Mouse (Mus musculus) left cerebral cortex, postnatal 14 days (tissue): ENCODE measurements around the gene Pdgfb. TPM values are rescaled to one million over a fixed set of nuclear protein-coding genes. Genes with fewer than 3 reads are reported as not detected.
A peak's percentile ranks its signal among the peaks of the same experiment; 100 is the strongest.

Source experiments
- DNase-seq, 2 experiments: peaks; one replicate each; pipeline ENCODE4 v3.0.0; 2021 to 2022; ENCODE audit warnings: low spot score in 2 of 2, mixed read lengths in 1 of 2
- intact Hi-C: fragments of 180-260 bp; cut with DNase I; formaldehyde crosslinking; loops from one replicate; pipeline ENCODE4 v1.15.1; 2025
- total RNA-seq, 2 experiments: library from RNA; stranded (reverse); gene quantifications; 2 replicates each; pipeline ENCODE4 v1.2.3; 2021

Pdgfb gene
- total RNA-seq, 2 experiments from 2014 or later, result 41.9 to 42.8 TPM

GRCm38 (mm10) chr15:79985471-79985870 is 29.3 kb downstream of the Pdgfb start:
- intact Hi-C loops, result no loop called here
- no peak for DNase-seq

GRCm38 (mm10) chr15:79984152-79984551 is 30.6 kb downstream of the Pdgfb start:
- DNase-seq, result no peak
- intact Hi-C loops, result no loop called here

GRCm38 (mm10) chr15:79980716-79981115 is 34.1 kb downstream of the Pdgfb start:
- intact Hi-C loops, result no loop called here
- DNase-seq, result no peak

- DNase-seq, result no peak
- intact Hi-C loops, result no loop called here
Measured at GRCm38 (mm10) chr15:79972186-79972585, 42.6 kb downstream of the Pdgfb start.

GRCm38 (mm10) chr15:79970940-79971339 is 43.8 kb downstream of the Pdgfb start, which contains the start of gene Cbx7:
Cbx7 (minus strand) TSS chr15:79971119.
- no peak for DNase-seq
- intact Hi-C loops, result no loop called here

GRCm38 (mm10) chr15:79970491-79970890 is 44.3 kb downstream of the Pdgfb start:
- intact Hi-C loops, result no loop called here

GRCm38 (mm10) chr15:79967346-79967745 is 47.4 kb downstream of the Pdgfb start:
- no peak for DNase-seq
- intact Hi-C loops, result no loop called here

More at GRCm38 (mm10) chr15:79970491-79970890, 44.3 kb downstream of the Pdgfb start:
- no peak for DNase-seq

GRCm38 (mm10) chr15:79964376-79964775 is 50.4 kb downstream of the Pdgfb start:
- intact Hi-C loops, result no loop called here
- DNase-seq, result no peak

GRCm38 (mm10) chr15:79962661-79963060 is 52.1 kb downstream of the Pdgfb start:
- peak in 1 of 2 experiments; percentile 60 for DNase-seq
- intact Hi-C loops, result no loop called here

- intact Hi-C loops, result no loop called here
- peak in 1 of 2 experiments; percentile 48 for DNase-seq
Measured at GRCm38 (mm10) chr15:79961366-79961921, 53.3 kb downstream of the Pdgfb start.

GRCm38 (mm10) chr15:79958418-79958817 is 56.4 kb downstream of the Pdgfb start:
- intact Hi-C loops, result no loop called here
- DNase-seq, result no peak

- no peak for DNase-seq
- intact Hi-C loops, result no loop called here
Measured at GRCm38 (mm10) chr15:79956559-79956958, 58.2 kb downstream of the Pdgfb start.

- intact Hi-C loops, result no loop called here
- no peak for DNase-seq
Measured at GRCm38 (mm10) chr15:79953470-79953869, 61.3 kb downstream of the Pdgfb start.

GRCm38 (mm10) chr15:79952504-79953231 is 62.1 kb downstream of the Pdgfb start:
- no peak for DNase-seq
- intact Hi-C loops, result no loop called here

GRCm38 (mm10) chr15:79951730-79952503 is 62.9 kb downstream of the Pdgfb start:
- DNase-seq, result no peak

GRCm38 (mm10) chr15:79951226-79951625 is 63.6 kb downstream of the Pdgfb start:
- intact Hi-C loops, result loop anchor here (2.0 kb wide), 1 partner anchor 56 kb away; no protein-coding TSS in a partner anchor
- no peak for DNase-seq

More at GRCm38 (mm10) chr15:79951730-79952503, 62.9 kb downstream of the Pdgfb start:
- intact Hi-C loops, result loop anchor here (2.0 kb wide), 1 partner anchor 55 kb away; no protein-coding TSS in a partner anchor

GRCm38 (mm10) chr15:79950250-79951025 is 64.3 kb downstream of the Pdgfb start:
- intact Hi-C loops, result loop anchor here (2.0 kb wide), 1 partner anchor 56 kb away; no protein-coding TSS in a partner anchor
- DNase-seq, result peak; percentile 55 to 58

GRCm38 (mm10) chr15:79947681-79948080 is 67.1 kb downstream of the Pdgfb start:
- intact Hi-C loops, result loop anchor here (2.0 kb wide), 2 partner anchors 121 to 129 kb away; no protein-coding TSS in a partner anchor
- DNase-seq, result no peak

GRCm38 (mm10) chr15:79946790-79947189 is 68.0 kb downstream of the Pdgfb start:
- intact Hi-C loops, result loop anchor here (2.0 kb wide), 2 partner anchors 122 to 130 kb away; no protein-coding TSS in a partner anchor
- peak in 1 of 2 experiments; percentile 50 for DNase-seq
